Mouse (Mus musculus) forebrain, embryonic 12.5 days (tissue): ENCODE measurements at regions not wholly inside any gene's neighbourhood (a gene's known extent, or its start where the extent isn't known, plus 50 kb on each side); places are given as distances from the start of the nearest gene placed in this dataset.
"Not testable (repeated sequence)": the region's sequence is repeated elsewhere in the genome, so short reads cannot be mapped to it uniquely, and the experiment has no call there.

Experiments used
- ATAC-seq: fragments of 200-750 bp; cut with Nextera tagmentation; 2 replicates; pipeline ENCODE4 v1.8.0; 2017; ENCODE audit warnings: moderate TSS enrichment; ENCODE audit not compliant: low FRiP score
- H3K27ac ChIP-seq: fragments of 300-500 bp; sonication (generic); 2 replicates; pipeline ENCODE4 v1.5.1; 2016; ENCODE audit warnings: mild to moderate bottlenecking
- H3K27me3 ChIP-seq: fragments of 300-500 bp; sonication (generic); 2 replicates; pipeline ENCODE4 v1.6.1; 2016; ENCODE audit warnings: mild to moderate bottlenecking
- H3K36me3 ChIP-seq: fragments of 300-500 bp; sonication (generic); replicated peaks from 2 replicates; pipeline ENCODE4 v1.6.1; 2016; ENCODE audit warnings: mild to moderate bottlenecking
- H3K4me1 ChIP-seq: fragments of 300-500 bp; sonication (generic); 2 replicates; pipeline ENCODE4 v1.6.1; 2016
- H3K4me2 ChIP-seq: fragments of 300-500 bp; sonication (generic); 2 replicates; pipeline ENCODE4 v1.6.1; 2016; ENCODE audit warnings: mild to moderate bottlenecking, moderate library complexity
- H3K4me3 ChIP-seq: fragments of 300-500 bp; sonication (generic); replicated peaks from 2 replicates; pipeline ENCODE4 v1.5.1; 2016; ENCODE audit warnings: mild to moderate bottlenecking
- H3K9ac ChIP-seq: fragments of 300-500 bp; sonication (generic); 2 replicates; pipeline ENCODE4 v1.6.1; 2016; ENCODE audit warnings: mild to moderate bottlenecking
- H3K9me3 ChIP-seq: fragments of 300-500 bp; sonication (generic); 2 replicates; pipeline ENCODE4 v1.6.1; 2016
- WGBS: fragments of 180-500 bp; shearing (Covaris S2); methylation state at CpG from one replicate; pipeline ENCODE4 v1.1.7; 2016; 5-methylcytosine and 5-hydroxymethylcytosine counted together

GRCm38 (mm10) chr10:43657501-43658225 lies 79.6 kb downstream of the Cd24a start:
- H3K4me1 ChIP-seq: peaks cover 4% of the 10 kb centered on the region; the same call in 1 of the 2 replicates
- WGBS: 90% methylated on average over 8 of the region's 8 CpGs
- H3K9me3 ChIP-seq: no peaks in the 10 kb centered on the region
- no peak overlapping the region for H3K27ac ChIP-seq
- no peak overlapping the region for H3K9ac ChIP-seq
- H3K36me3 ChIP-seq: no peaks in the 10 kb centered on the region
- no peak overlapping the region for H3K4me2 ChIP-seq
- no peak overlapping the region for H3K4me3 ChIP-seq
- no peak for ATAC-seq
- H3K27me3 ChIP-seq: no peaks in the 10 kb centered on the region

- Histone ChIP-seq H3K9ac (no peak overlapping the region), H3K36me3 (no peaks in the 10 kb centered on the region), H3K4me1 (peaks cover 4% of the 10 kb centered on the region; the same call in 1 of the 2 replicates), H3K4me3 (no peak overlapping the region), H3K9me3 (no peaks in the 10 kb centered on the region), H3K4me2 (no peak overlapping the region), H3K27me3 (no peaks in the 10 kb centered on the region), H3K27ac (no peak overlapping the region)
- 79% methylated on average over 1 of the region's 1 CpGs for WGBS
- no peak for ATAC-seq
These were observed 80.1 kb downstream of the Cd24a start for GRCm38 (mm10) chr10:43658226-43658593.

GRCm38 (mm10) chr10:43664844-43665243 lies 86.8 kb downstream of the Cd24a start:
- no peaks in the 10 kb centered on the region for H3K36me3 ChIP-seq
- ATAC-seq: no peak
- H3K27ac ChIP-seq: no peak overlapping the region
- no peak overlapping the region for H3K4me3 ChIP-seq
- no peaks in the 10 kb centered on the region for H3K27me3 ChIP-seq
- H3K9me3 ChIP-seq: no peaks in the 10 kb centered on the region
- H3K4me2 ChIP-seq: no peak overlapping the region
- no peak overlapping the region for H3K9ac ChIP-seq
- H3K4me1 ChIP-seq: no peaks in the 10 kb centered on the region; the same call in 1 of the 2 replicates
- 82% methylated on average over 4 of the region's 4 CpGs for WGBS

- no peaks in the 10 kb centered on the region for H3K27me3 ChIP-seq
- no peak overlapping the region for H3K4me3 ChIP-seq
- H3K9me3 ChIP-seq: no peaks in the 10 kb centered on the region
- no peak overlapping the region for H3K9ac ChIP-seq
- no peak for ATAC-seq
- no peak overlapping the region for H3K27ac ChIP-seq
- no peaks in the 10 kb centered on the region for H3K36me3 ChIP-seq
- no peaks in the 10 kb centered on the region; the same call in 1 of the 2 replicates for H3K4me1 ChIP-seq
- no peak overlapping the region for H3K4me2 ChIP-seq
- 80% methylated on average over 9 of the region's 9 CpGs for WGBS
These were observed 88.4 kb downstream of the Cd24a start for GRCm38 (mm10) chr10:43666262-43667085.

- Histone ChIP-seq H3K36me3 (no peaks in the 10 kb centered on the region), H3K4me2 (no peak overlapping the region), H3K27ac (no peak overlapping the region), H3K4me3 (0 out of 2 replicates have a peak overlapping the region, but pooled peaks have one; percentile 11), H3K27me3 (no peaks in the 10 kb centered on the region), H3K9me3 (no peaks in the 10 kb centered on the region), H3K4me1 (no peaks in the 10 kb centered on the region; the same call in 1 of the 2 replicates), H3K9ac (no peak overlapping the region)
- WGBS: 68% methylated on average over 25 of the region's 25 CpGs
- ATAC-seq: no peak
These were observed 89.1 kb downstream of the Cd24a start for GRCm38 (mm10) chr10:43667086-43667690.

- H3K9ac ChIP-seq: no peak overlapping the region
- no peaks in the 10 kb centered on the region for H3K27me3 ChIP-seq
- no peaks in the 10 kb centered on the region for H3K36me3 ChIP-seq
- 87% methylated on average over 11 of the region's 11 CpGs for WGBS
- H3K4me3 ChIP-seq: no peak overlapping the region
- H3K4me1 ChIP-seq: no peaks in the 10 kb centered on the region; the same call in 1 of the 2 replicates
- H3K4me2 ChIP-seq: no peak overlapping the region
- ATAC-seq: no peak
- H3K9me3 ChIP-seq: no peaks in the 10 kb centered on the region
- H3K27ac ChIP-seq: no peak overlapping the region
These were observed 89.7 kb downstream of the Cd24a start for GRCm38 (mm10) chr10:43667732-43668247.

GRCm38 (mm10) chr10:43669471-43669870 lies 91.4 kb downstream of the Cd24a start:
- Histone ChIP-seq H3K9me3 (no peaks in the 10 kb centered on the region), H3K27me3 (no peaks in the 10 kb centered on the region), H3K27ac (no peak overlapping the region), H3K4me3 (no peak overlapping the region), H3K4me1 (no peaks in the 10 kb centered on the region; the same call in 1 of the 2 replicates), H3K4me2 (no peak overlapping the region), H3K9ac (no peak overlapping the region), H3K36me3 (no peaks in the 10 kb centered on the region)
- no peak for ATAC-seq
- 80% methylated on average over 5 of the region's 5 CpGs for WGBS

- H3K4me2 ChIP-seq: no peak overlapping the region
- H3K36me3 ChIP-seq: no peaks in the 10 kb centered on the region
- no peaks in the 10 kb centered on the region; the same call in 1 of the 2 replicates for H3K4me1 ChIP-seq
- H3K27me3 ChIP-seq: no peaks in the 10 kb centered on the region
- H3K27ac ChIP-seq: no peak overlapping the region
- WGBS: 86% methylated on average over 1 of the region's 1 CpGs
- no peak overlapping the region for H3K4me3 ChIP-seq
- ATAC-seq: no peak
- no peaks in the 10 kb centered on the region for H3K9me3 ChIP-seq
- no peak overlapping the region for H3K9ac ChIP-seq
These were observed 92.7 kb downstream of the Cd24a start for GRCm38 (mm10) chr10:43670745-43671144.

- H3K4me2 ChIP-seq: no peak overlapping the region
- H3K4me1 ChIP-seq: no peaks in the 10 kb centered on the region; the same call in 1 of the 2 replicates
- no peaks in the 10 kb centered on the region for H3K36me3 ChIP-seq
- H3K9ac ChIP-seq: no peak overlapping the region
- H3K27me3 ChIP-seq: no peaks in the 10 kb centered on the region
- no peak overlapping the region for H3K27ac ChIP-seq
- WGBS: 84% methylated on average over 3 of the region's 3 CpGs
- no peaks in the 10 kb centered on the region for H3K9me3 ChIP-seq
- no peak for ATAC-seq
- H3K4me3 ChIP-seq: no peak overlapping the region
These were observed 93.7 kb downstream of the Cd24a start for GRCm38 (mm10) chr10:43671785-43672184.

GRCm38 (mm10) chr10:43672490-43672889 lies 94.4 kb downstream of the Cd24a start:
- Histone ChIP-seq H3K4me1 (no peaks in the 10 kb centered on the region; the same call in 1 of the 2 replicates), H3K4me3 (no peak overlapping the region), H3K4me2 (no peak overlapping the region), H3K36me3 (no peaks in the 10 kb centered on the region), H3K27me3 (no peaks in the 10 kb centered on the region), H3K9ac (no peak overlapping the region), H3K9me3 (no peaks in the 10 kb centered on the region), H3K27ac (no peak overlapping the region)
- no peak for ATAC-seq
- 59% methylated on average over 6 of the region's 6 CpGs for WGBS

- no peak overlapping the region for H3K4me3 ChIP-seq
- 50% methylated on average over 1 of the region's 1 CpGs for WGBS
- no peak overlapping the region for H3K27ac ChIP-seq
- no peak overlapping the region for H3K4me2 ChIP-seq
- ATAC-seq: no peak
- no peaks in the 10 kb centered on the region for H3K9me3 ChIP-seq
- H3K36me3 ChIP-seq: no peaks in the 10 kb centered on the region
- H3K9ac ChIP-seq: no peak overlapping the region
- H3K4me1 ChIP-seq: no peaks in the 10 kb centered on the region; the same call in 1 of the 2 replicates
- H3K27me3 ChIP-seq: no peaks in the 10 kb centered on the region
These were observed 96.7 kb downstream of the Cd24a start for GRCm38 (mm10) chr10:43674749-43675148.

- H3K27me3 ChIP-seq, H3K4me3 ChIP-seq, H3K4me2 ChIP-seq, H3K9ac ChIP-seq, H3K4me1 ChIP-seq, ATAC-seq, H3K27ac ChIP-seq, H3K9me3 ChIP-seq, H3K36me3 ChIP-seq: not testable (repeated sequence)
- WGBS: 61% methylated on average over 1 of the region's 1 CpGs
These were observed 97.4 kb downstream of the Cd24a start for GRCm38 (mm10) chr10:43675495-43675894.
